Mouse (Mus musculus) right cerebral cortex, postnatal 4 days (tissue): ENCODE measurements around the gene AU015836.
"Not testable (repeated sequence)": the region's sequence is repeated elsewhere in the genome, so short reads cannot be mapped to it uniquely, and the experiment has no call there.

Experiments
- DNase-seq: peaks from one replicate; pipeline ENCODE4 v3.0.0-alpha.2; 2022

Gene AU015836

DNA sequence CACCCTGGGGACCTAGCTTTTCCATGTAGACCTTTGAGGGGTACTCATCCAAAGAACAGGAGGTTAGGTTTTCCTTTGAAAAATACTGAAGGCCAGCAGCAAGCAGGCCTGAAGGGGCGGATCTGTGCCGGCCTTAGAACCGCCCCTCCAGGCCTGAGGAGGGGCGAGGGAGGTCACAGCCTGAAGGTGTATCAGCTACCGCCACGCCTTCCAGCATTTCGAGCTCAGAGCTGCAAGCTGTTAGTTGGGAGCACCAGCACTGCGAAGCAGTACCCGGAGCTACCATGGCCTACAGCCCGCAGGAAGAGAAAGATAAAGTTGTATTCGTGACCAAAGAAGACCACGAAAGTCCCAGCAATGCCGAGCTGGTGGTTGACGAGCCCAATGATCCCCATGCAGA lies at the start of gene AU015836:
AU015836 (plus strand) TSS at position 216 of the 400 bp plus-strand sequence.
- no peak for DNase-seq

DNA sequence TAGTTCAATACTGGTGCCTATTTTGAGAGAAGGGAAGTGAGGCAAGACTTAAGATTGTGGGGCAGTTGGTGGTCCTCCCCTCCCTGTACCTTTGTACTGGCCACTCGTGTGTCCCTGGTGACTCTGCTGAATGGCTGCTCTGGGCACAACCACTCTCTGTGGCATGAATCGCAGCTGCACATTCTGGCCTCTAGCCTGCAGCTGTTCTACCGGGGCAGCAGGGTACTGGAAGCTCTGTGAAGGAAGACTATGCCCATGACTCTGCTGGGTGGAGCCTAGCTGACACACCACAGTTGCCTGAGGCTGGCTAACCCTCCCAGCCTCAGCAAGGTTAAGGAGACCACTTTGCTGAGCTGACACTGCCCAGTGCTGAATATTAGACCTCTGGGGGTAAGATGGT lies 49.4 kb upstream of the AU015836 start:
- DNase-seq: no peak

DNA sequence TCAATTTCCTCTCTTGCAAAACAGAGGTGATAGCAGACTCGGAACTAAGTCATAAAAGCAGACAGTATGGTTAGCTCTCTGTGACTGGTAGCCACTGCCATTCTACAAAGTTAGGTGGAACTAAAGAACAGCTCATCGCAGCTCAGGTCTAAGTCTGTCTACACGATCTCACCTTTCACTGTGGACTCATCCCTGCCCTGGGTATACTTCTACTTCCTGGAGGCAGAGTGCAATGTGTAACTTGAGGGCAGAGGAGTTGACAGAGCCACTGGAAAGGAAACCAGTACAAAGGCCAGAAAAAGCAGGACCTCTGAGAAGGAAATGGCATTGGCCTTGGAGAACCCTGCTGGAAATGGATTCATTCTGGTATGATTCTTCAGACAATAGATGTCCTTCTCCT lies 40.1 kb upstream of the AU015836 start:
- no peak for DNase-seq

DNA sequence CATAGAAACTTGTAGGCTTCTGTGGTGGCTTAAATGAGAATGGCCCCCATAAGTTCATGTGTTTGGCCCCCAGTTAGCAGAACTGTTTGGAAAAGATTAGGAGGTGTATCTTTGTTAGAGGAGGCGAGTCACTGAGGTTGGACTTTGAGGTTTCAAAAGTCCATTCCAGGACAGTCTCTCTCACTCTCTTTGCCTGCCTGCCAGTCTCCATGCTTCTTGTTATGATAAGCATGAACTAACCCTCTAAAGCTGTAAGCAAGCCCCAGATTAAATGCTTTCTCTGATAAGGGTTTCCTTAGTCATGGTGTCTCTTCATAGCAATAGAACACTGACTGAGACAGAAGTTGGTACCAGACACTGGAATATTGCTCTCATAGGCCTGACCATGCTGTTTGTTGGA lies 39.7 kb upstream of the AU015836 start:
- DNase-seq: no peak

- DNase-seq: no peak
Measured at GRCm38 (mm10) chrX:93931694-93932093, 36.8 kb upstream of the AU015836 start.

DNA sequence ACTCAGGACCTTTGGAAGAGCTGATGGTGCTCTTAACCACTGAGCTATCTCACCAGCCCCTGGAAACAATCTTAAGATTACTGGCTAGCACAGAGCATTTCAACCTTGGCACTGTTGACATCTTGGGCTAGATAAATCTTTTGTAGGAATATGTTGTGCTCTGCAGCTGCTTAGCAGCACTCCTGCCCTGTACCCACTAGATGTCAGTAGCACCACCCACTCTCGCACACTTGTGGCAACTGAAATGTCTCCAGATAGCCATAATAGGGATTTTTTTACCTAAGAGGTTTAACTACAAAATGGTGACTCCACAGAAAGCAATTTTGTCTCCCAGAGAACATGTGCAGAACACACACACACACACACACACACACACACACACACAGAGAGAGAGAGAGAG lies 11.7 kb upstream of the AU015836 start:
- peak; percentile 4 for DNase-seq

GRCm38 (mm10) chrX:93958502-93958901 lies 10.0 kb upstream of the AU015836 start:
- DNase-seq: no peak

- no peak for DNase-seq
Measured at GRCm38 (mm10) chrX:93980341-93980740, 11.9 kb downstream of the AU015836 start.

GRCm38 (mm10) chrX:93982193-93982592 lies 13.7 kb downstream of the AU015836 start:
- no peak for DNase-seq

GRCm38 (mm10) chrX:93985096-93985495 lies 16.6 kb downstream of the AU015836 start:
- DNase-seq: not testable (repeated sequence)

DNA sequence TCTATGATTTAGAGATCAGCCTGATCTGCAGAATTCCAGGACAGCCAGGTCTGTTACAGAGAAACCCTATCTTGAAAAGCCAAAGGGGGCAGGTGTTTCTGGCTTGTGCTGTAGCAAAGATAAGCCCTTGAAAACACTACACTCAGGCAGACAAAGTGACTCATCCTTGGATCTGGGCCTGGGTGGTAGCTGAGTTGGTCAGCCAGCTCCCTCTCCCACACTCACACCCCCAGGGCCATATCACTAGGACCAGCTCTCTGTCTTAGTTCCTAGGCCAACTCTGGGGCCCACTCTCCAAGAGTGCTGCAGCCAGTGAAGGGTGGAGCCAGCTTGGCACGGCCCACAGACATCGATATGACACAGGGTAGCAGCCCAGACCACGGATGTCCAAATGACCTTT lies 38.5 kb downstream of the AU015836 start:
- no peak for DNase-seq

GRCm38 (mm10) chrX:94009442-94009841 lies 41.0 kb downstream of the AU015836 start:
- no peak for DNase-seq

GRCm38 (mm10) chrX:94011656-94012173 lies 43.3 kb downstream of the AU015836 start:
- no peak for DNase-seq

GRCm38 (mm10) chrX:94012479-94013167 lies 44.2 kb downstream of the AU015836 start:
- peak; percentile 1 for DNase-seq

GRCm38 (mm10) chrX:94016891-94017290 lies 48.4 kb downstream of the AU015836 start:
- DNase-seq: no peak

GRCm38 (mm10) chrX:94022264-94022874 lies 53.9 kb downstream of the AU015836 start:
- no peak for DNase-seq
